Mouse (Mus musculus): ENCODE measurements at regions not wholly inside any gene's neighbourhood (a gene's known extent, or its start where the extent isn't known, plus 50 kb on each side); places are given as distances from the start of the nearest gene placed in this dataset.

DNA sequence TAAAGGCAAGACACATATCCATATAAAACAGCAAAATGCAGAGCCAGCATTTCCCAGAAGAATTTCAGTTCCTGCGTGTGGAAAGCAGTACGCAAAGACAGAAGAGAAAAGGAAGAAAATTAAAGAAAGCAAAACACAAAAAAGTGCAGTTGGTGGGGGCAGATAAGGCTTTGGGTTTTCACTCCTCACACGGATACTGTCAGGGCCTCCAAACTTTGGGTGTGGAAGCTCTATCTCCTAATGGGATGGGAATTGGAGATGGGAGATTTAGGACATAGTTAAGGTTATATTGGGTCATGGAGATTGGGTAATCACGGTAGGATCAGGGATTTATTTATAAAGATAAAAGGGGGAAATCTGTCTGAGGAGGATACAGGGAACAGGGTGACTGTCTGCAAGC lies 380.4 kb upstream of the Runx1 start:
- DNase-seq: no peak
- intact Hi-C loops (cut with DNase I): no loop called here

DNA sequence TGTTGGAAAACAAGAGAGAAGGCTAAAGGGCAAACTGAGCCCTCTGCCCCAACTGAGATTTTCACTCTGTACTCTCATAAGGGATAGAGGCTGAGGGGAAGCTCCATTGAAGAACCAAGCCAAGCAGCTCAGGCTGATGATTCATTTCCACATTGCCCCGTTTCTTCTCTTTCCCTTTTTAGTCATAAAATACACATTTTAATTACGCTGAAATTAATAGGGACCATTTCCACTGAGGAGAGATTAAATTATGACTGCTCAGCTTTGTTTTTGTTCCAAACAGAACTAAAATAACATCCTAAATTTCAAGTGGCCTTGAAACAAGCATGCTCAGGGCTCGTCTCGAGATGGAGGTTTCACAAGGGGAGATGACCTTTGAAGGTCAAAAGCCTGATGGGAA lies 378.7 kb upstream of the Runx1 start:
- intact Hi-C loops (cut with DNase I): no loop called here
- no peak for DNase-seq

DNA sequence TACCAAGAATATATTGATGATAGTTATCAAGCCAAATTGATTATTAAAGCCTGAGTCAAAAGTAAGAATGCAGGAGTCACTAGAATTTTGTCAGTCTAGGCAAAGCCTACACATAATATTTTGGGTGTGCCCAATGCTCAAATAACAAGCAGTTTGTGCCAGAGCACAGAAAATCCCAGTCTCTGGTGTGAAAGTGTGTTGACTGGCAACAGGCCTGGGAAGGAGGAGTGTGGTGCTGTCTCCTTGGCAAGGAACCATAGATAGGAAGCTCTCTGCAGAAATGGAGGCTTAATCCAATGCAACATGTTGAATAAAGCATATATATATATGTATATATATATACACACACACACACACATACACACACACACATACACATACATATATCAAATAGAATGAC lies 376.6 kb upstream of the Runx1 start:
- no peak for DNase-seq
- intact Hi-C loops (cut with DNase I): no loop called here

DNA sequence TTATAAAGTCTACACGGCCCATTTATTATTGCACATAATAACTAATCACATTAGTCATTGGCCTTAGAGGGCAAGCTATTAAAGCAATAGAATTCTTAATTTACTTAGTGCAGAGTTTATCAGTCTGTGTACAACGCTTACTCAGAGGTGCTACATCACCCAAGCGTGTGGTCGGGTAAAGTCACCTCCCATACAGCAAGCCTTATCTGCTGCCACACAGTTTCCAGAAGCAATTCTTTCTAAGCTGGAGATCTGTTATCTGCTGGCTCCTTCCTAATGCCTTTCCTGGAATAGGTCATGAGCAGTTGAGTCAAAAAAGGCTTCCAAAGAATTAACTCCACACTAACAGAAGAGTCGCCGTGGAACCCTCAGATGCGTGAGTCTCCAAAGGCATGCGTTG lies 371.4 kb upstream of the Runx1 start:
- DNase-seq: no peak
- intact Hi-C loops (cut with DNase I): no loop called here

DNA sequence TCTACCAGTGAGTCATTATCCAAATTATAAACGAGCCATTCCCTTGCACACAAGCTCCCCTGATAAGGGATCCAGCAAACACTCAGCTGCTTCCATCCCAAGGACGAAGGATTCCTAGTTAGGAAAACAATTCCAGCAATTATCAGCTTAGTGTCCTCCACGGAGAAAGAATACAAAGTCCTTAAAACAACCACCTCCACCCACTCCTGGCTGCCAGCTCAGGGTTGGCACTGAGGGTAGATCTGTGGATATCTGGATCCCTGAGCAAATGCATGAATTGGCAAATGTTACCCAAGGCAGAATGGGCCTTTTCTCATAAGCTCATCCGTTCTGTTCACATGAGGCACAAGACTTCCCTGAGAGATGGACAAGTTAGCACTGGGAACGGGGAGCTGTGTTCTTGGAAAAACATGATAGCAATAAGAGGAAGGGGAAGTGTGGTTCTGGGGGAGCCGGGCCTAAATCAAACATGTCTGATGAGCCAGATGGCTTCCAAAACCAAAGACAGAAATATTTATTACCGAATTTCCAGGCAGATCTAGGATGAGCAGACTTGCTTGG lies 368.1 kb upstream of the Runx1 start:
- no peak for DNase-seq
- intact Hi-C loops (cut with DNase I): no loop called here

DNA sequence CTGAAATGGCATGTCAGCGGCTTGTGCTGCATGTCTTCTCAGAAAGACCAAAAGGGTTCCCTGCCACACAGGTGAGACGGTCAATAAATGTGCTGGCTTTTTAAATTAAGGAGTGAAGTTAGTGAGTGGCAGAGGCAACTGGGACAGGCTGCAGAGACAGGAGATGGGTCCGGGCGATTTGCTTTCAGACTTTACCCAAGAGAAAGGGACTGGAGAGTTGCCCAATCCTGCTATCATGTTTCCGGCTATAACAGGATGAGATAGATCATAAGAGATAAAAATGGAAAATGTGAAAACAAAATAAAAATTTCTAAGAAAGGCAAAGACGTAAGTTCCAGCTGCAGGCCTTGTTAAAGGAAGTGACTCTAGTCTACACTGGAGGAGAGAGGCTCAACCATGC lies 367.3 kb upstream of the Runx1 start:
- intact Hi-C loops (cut with DNase I): no loop called here
- DNase-seq: no peak

DNA sequence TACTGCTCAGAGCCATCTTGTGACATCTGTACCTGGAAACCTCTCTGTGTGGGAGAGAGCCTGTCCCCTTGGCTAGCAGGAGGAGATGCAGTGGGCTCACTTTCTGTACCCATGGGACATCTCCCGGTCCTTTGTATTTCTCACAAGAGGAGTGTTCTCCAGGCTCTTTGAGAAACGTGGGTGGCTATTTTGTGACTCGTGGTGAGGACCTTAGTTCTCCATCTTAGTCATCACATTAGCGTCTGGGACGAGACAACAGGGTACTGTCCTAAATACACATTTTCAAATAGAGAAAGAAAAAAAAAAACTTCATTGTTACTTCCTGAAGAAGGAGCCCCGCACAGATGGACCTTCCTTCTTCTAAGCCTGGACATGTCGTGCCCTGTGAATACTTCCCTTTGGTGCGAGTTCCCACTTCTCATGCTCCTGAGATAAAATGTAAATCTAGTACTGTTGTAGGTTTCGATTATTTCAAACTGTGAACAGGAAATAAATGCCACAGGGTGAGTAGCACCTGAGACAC lies 366.8 kb upstream of the Runx1 start:
- intact Hi-C loops (cut with DNase I): no loop called here

DNA sequence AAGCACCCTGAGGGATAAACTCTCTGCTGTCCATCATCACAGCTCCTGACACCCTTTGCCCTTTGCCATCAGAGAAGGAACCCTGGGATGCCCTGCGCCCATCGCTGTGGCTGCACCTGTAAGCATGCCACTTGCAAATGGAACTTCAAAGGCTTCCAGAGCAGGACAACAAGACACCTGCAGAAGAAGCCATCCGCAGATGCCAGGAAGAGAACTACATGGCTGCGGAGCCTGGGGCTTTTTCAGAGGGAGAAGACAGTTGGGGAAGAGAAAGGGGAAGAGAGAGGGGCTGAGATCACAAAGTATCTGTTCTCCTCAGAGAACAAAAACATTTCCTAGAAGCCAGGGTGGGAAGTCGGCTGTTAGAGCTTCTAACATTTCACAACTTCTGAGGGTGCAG lies 365.2 kb upstream of the Runx1 start:
- DNase-seq: no peak
- intact Hi-C loops (cut with DNase I): no loop called here

More for the DNA sequence above, 366.8 kb upstream of the Runx1 start:
- no peak for DNase-seq

DNA sequence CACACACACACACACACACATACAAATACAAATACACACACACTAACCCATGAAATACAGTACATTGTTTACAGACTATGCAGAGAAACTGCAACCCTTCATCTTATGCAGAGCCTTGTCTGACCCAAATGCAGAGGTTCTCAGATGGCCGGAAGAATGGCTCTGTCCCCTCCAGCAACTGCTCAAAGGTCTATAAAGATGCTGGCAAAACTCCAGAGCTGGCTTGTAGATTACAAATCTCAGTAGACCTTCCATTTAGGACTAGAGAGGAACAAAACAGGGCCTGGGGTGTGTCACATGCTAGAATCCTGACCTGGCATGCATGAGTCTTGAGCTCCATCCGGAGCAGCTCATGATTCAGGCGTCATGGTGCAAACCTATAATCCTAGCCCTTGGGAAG lies 364.4 kb upstream of the Runx1 start:
- DNase-seq: no peak
- intact Hi-C loops (cut with DNase I): no loop called here

DNA sequence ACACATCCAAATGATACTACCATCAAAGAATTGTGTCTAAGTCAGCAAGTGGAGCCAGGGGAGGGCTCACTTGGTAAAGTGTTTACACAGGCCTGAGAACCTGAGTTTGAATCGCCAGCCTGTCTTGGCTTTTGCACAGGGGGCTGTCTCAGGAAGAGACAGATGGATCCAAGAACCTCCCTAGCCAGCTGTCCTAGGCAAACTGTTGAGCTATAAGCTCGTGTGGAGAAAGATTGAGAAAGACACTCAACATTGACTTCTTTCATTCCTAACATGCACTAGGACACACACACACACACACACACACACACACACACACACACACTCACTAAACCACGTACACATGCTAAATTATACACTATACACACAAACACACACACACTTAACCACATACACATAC lies 363.9 kb upstream of the Runx1 start:
- intact Hi-C loops (cut with DNase I): no loop called here
- no peak for DNase-seq

DNA sequence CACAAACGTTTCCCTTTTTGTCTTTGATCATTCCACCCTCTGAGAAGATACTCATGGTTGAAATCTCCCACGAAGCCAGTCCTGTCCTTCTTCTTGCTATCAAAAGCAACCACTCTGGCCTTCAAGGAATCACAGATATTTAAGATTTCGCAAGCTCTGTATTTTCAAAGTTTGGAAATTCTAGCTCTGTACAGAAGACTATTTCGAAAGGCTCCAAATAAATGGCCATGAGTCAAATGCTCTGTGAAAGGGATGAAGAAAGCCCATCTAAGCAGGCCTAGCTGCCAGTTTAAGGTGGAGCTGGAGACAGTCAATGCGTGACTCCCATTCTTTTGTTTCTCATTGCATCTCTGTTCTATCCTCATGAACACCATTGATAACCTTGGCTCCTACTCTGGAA lies 363.5 kb upstream of the Runx1 start:
- intact Hi-C loops (cut with DNase I): no loop called here
- DNase-seq: no peak

DNA sequence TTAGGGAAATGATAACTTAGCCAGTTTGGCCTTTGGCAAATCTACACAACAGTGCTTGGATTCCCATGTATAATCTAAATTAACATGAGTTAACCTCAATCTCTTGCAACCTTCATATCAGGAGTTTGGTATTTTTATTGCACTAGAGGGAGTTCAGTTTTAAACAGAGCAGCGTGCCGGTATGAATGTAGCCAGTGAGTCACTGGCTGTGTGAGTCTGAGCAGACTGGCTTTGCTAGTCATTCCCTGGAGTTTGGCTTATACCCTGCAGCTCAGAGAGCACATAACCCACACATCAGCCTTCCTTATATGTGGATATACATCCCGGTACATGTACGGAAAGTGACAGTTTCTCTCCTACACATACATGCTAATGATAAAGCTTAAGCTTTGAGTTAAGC lies 360.6 kb upstream of the Runx1 start:
- intact Hi-C loops (cut with DNase I): no loop called here
- DNase-seq: no peak

DNA sequence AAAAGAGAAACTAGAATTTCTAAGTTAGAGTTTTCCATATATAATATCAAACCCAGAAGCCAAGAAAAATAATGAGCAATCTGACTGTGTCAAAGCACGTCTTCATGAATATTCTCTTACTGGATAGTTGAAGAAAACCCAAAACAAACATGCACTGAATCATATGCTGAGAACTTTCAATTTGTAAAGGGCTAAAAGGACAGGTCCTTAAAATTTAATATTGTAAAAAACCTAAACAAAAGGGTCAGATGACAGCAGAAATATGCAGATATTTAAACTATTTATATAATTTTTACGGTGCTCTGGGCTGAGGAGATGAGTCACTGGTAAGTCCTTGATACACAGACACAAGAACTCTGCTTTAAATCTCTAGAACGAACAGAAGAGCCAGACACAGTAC lies 356.7 kb upstream of the Runx1 start:
- intact Hi-C loops (cut with DNase I): no loop called here
- no peak for DNase-seq

DNA sequence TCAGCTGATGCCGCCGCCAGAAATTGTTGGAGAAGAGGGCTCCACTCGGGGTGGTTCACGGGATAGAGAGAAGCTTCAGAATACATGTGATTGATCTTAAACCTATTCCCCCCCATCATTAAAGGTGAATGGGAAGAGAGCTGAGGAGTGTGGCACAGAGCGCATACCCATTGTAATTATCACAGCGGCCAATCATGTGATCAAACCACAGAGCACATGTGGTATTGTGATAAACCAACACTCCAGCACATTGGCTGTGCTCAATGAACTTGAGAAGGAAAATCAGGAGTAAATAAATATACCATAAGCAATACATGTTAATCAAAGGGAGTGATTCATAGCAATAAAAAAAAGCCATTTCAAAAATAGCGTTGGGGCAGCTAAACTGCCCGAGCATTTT lies 355.5 kb upstream of the Runx1 start:
- intact Hi-C loops (cut with DNase I): no loop called here
- no peak for DNase-seq

DNA sequence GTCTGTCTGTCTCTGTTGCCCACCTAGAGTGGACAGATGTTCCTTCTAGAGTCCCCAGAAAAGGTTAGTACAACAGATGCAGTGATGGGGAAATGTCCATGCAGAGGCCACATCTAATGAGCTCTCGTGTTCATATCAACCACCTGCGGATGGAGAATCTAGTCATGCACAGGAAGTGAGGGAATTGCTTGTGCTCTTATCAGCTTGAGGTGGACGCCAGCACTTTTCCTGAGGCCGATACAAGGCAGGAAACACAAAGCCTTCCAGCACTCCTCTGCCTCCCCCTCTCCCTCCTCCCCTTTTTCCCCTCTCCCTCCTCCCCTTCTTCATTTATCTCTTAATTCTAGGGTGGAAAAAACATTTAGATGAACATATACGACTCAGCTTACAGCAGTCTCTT lies 354.3 kb upstream of the Runx1 start:
- no peak for DNase-seq
- intact Hi-C loops (cut with DNase I): no loop called here

DNA sequence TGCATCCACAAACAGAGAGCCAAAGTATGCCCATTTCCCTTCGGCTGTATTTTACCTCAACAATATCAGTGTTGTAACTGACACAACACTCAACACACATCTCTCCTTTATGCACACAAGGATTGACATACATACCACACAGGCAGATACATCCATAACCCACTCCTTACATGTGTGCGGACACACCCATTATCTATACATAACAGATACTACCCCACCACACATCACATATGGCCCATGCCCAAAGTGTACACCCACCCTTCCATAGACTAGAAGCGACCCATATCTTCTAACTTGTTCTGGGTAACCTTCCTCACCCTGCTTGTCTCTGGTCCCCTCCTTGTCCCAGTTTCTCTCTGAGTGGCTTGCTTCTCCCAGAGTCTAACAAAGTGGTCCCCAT lies 340.7 kb upstream of the Runx1 start:
- DNase-seq: no peak
- intact Hi-C loops (cut with DNase I): no loop called here

DNA sequence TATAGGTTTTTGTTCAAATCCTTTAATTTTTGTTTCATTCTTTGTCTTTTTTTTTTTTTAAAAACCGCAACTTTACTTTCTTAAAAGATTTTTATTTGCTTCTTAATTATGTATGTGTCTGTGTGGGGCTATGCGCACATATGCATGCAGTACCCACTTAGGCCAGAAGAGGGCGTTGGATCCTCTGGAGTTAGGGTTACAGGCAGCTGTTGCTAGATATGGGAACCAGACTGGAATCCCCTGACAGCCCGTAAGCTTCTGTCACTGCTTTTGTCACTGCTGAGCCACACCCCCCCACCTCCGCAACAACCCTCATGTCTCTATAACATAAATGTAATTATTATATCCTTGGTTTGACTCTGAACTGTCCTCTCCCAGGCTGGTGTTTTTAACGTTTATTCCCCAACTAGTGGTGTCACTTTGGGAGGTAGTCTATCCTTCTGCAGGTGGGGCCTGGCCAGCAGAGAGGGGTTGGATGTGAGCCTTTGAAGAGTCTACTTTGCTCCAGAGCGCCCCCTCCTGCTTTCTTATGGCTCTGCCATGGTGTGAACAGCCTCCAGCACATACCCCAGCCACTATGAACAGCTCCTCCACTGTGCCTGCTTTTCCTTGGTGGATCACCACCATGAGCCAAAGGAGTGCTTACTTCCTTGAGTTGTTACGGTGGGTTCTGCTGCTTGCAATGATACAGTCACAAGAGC lies 332.7 kb upstream of the Runx1 start:
- intact Hi-C loops (cut with DNase I): no loop called here
- no peak for DNase-seq

DNA sequence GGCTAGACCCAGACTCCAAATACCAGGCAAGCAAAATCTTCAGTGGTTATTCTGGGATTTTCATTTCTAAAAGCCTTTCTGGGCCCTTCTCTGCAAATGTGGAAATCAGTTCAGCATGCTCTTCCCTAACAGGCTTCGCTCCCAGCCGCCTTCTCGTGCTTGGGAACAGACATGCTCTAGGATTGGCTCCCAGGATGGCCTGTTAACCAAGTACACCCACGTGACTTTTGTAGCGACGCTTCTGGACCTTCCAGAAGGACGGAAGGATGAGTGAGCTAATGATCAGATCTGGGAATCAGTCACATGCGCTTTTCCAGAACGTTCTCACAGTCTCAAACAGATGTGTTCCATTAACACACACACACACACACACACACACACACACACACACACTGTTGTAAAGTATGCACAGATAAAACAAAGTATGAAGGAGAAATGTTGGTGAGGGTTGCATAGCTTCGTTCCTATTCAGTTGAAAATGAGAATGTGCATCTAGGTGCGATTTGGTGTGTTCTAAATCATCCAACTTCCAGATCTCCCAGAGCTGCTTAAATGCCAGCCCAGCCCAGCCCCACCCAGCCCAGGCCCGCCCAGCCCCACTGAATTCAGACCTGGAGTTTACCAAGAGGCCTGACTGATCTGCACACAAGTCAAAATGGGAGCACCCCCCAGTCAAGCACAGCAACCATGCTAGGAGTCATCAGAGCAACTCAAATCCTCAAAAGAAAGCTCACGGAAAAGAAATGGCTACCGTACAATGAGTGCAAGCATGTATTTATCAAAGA lies 327.8 kb upstream of the Runx1 start:
- DNase-seq: no peak
- intact Hi-C loops (cut with DNase I): no loop called here

DNA sequence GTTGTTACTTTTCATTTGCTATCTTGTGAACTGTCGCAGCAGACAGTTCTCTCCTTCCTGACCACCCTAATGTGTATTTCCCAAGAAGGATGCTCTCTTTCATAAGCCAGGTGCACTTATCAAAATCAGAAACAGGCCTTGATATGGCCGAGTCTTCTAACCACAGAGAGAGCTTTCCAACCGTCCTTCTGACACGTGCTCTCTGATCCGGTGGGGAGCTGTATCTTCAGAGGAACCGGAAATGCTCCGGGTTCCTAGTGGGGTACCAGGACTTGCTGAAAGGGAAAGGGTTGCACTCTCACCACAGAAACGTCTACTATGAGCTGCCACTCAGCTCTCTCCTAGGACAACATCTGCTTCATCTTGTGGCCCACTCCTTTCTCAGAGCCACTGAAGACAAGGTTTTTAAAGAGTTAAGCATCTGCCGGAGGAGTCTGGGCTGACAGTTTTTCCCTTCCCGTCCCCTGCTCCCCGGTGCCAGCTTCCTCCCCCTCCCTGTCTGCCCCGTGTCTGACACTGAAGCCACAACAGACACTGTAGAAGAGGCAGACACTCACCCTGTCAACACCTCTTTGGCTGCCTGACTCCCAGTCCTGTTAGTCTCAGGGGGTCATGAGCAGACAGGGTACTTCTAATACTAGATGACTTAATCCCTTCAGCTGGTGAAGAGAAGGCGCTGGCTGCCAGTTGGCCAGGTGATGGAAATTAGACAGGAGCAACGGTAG lies 327.0 kb upstream of the Runx1 start:
- intact Hi-C loops (cut with DNase I): no loop called here
- DNase-seq: no peak

DNA sequence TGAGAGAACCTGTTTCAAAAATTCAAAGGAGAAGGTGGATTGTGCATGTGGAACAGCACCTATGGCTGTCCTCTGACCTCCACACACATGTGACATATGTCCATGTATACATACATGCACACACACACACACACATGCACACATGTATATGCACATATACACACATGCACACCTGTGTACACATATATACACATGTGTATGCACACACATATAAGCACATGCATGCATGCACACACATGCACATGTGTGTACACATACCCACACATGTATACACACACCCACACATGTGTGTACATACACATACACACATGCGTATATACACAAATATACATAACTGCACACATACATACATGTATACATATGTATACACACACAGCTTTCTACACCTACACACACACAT lies 326.1 kb upstream of the Runx1 start:
- intact Hi-C loops (cut with DNase I): no loop called here
- DNase-seq: no peak

DNA sequence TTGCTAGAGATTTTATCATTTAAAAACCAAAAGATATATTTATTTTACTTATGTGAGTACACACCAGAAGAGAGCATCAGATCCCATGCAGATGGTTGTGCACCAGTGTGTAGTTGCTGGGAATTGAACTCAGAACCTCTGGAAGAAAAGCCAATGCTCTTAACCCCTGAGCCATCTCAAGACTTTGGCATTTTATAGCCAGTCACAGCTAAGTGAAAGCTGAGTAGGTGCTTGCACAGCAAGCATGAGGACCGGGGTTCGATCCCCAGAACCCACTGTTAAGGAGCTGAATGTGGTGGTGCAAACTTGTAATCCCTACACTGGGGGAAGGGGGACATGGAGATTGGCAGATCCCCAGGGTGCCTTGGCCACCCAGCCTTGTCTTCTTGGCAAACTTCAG lies 325.7 kb upstream of the Runx1 start:
- intact Hi-C loops (cut with DNase I): no loop called here
- DNase-seq: no peak

DNA sequence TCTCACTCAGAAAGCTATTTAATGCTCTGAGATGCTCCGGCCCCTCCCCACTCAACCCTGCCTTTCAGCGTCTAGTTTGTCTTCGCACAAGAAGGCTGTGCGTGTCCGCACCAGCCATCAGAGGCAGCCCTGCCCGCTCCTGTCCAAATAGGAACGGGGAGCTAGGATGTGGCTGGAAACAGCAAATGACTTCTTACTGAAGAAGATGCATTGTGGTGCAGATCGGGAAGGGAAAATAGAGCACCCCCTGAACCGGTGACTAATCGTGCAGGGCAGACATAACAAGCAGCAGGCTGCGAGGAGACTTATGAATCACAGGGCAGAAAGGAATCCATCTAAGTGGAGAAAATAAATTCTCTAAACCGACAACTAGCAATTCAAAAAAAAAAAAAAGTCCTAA lies 324.5 kb upstream of the Runx1 start:
- intact Hi-C loops (cut with DNase I): no loop called here
- DNase-seq: no peak

All from left cerebral cortex, postnatal 4 days (tissue).